Mouse (Mus musculus): ENCODE data around the gene BC048403.

GRCm38 (mm10) chr10:121701296-121702248, 38.2 kb upstream of the BC048403 start:
- peak; percentile 28 for TF ChIP-seq CTCF (conservative IDR thresholded peaks at IDR 0.05; ENCODE audit: low read length)
- no peak for TF ChIP-seq POU5F1 (IDR thresholded peaks at IDR 0.05; ENCODE audit: borderline replicate concordance, low read length)

All from E14TG2a.4 (cell line).